Mouse (Mus musculus): ENCODE measurements around the gene Kif2c. TPM values are rescaled to one million over a fixed set of nuclear protein-coding genes. Genes with fewer than 3 reads are reported as not detected.

Gene Kif2c
- total and polyA plus RNA-seq, 2 experiments, result 0.05 to 0.18 TPM

GRCm38 (mm10) chr4:117126675-117127290 lies 55.7 kb downstream of the Kif2c start, which contains the start of gene Tctex1d4:
TSS of gene Tctex1d4 (plus strand) at chr4:117126794.
- H3K27me3 ChIP-seq (ENCODE audit: control insufficient read depth, insufficient read depth, low read length), result no peaks in the 10 kb centered on the region
- no peaks in the 10 kb centered on the region for H3K79me2 ChIP-seq (ENCODE audit: control insufficient read depth, insufficient read depth, low read length)
- peak within 1 kb of the TSS; percentile 86 for H3K27ac ChIP-seq (replicated peaks; ENCODE audit: insufficient read depth, low read depth, low read length)
- peaks cover 15% of the 10 kb centered on the region for H3K4me1 ChIP-seq (ENCODE audit: control insufficient read depth, insufficient read depth, low read length)
- no peak for DNase-seq (ENCODE audit: extremely low read depth, low read depth, low spot score)
- TF ChIP-seq POLR2A (IDR thresholded peaks at IDR 0.05; ENCODE audit: extremely low read depth, insufficient read depth, low read length) (0 out of 2 replicates have a peak, but pooled peaks have one; percentile 40), CTCF (IDR thresholded peaks at IDR 0.05; ENCODE audit: low read depth, low read length) (no peak)
- peak within 1 kb of the TSS; percentile 27; the same call in 1 of the 2 replicates for H3K9ac ChIP-seq (ENCODE audit: low read depth, low read length)
- 75% methylated on average over 9 of the region's 9 CpGs for WGBS
- peaks cover 42% of the 10 kb centered on the region for H3K36me3 ChIP-seq (ENCODE audit: control insufficient read depth, insufficient read depth, low read length)
- H3K4me3 ChIP-seq (ENCODE audit: insufficient read depth, low read depth, low read length), result no peak within 1 kb of the TSS

- TF ChIP-seq POLR2A (IDR thresholded peaks at IDR 0.05; ENCODE audit: extremely low read depth, insufficient read depth, low read length) (no peak), CTCF (IDR thresholded peaks at IDR 0.05; ENCODE audit: low read depth, low read length) (no peak)
- Histone ChIP-seq H3K27me3 (ENCODE audit: control insufficient read depth, insufficient read depth, low read length) (no peaks in the 10 kb centered on the region), H3K79me2 (ENCODE audit: control insufficient read depth, insufficient read depth, low read length) (no peaks in the 10 kb centered on the region), H3K4me1 (ENCODE audit: control insufficient read depth, insufficient read depth, low read length) (peaks cover 15% of the 10 kb centered on the region; the same call in 1 of the 2 replicates), H3K4me3 (ENCODE audit: insufficient read depth, low read depth, low read length) (no peak overlapping the region), H3K27ac (replicated peaks; ENCODE audit: insufficient read depth, low read depth, low read length) (peak overlapping the region; percentile 86), H3K9ac (ENCODE audit: low read depth, low read length) (peak overlapping the region; percentile 27; the same call in 1 of the 2 replicates), H3K36me3 (ENCODE audit: control insufficient read depth, insufficient read depth, low read length) (peaks cover 35% of the 10 kb centered on the region)
- peak; percentile 74 for DNase-seq (ENCODE audit: extremely low read depth, low read depth, low spot score)
- 43% methylated on average over 15 of the region's 15 CpGs for WGBS
These were observed 56.3 kb downstream of the Kif2c start for GRCm38 (mm10) chr4:117125910-117126674.

DNA sequence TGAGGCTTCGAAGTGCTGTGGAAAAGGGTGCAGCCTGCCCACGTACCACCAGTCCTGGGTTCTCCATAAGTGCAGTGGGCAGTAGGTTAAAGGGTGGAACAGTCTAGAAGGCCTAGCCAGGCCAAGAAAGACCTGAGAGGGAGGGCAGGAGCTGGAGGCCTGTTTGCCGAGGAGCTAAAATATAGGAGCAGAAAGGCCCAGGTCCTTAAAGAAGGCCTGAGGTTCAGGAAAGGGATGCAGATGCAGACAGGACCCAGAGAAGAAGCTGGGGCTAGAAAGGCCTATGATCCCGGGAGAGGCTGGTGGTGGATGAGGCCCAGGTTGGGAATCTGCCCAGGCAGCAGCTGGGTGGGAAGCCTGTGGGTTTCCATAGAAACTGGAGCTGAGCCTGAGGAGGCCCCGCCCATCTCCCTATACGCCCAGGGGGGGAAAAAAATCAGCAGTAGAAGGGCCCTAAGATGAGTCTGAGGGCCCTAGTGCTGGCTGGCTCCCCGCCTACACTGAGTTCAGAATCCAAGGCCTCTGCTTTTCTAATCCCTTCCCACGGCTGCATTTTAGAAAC lies 57.0 kb downstream of the Kif2c start, which contains the start of gene Btbd19:
Gene Btbd19 (minus strand): TSS at position 378 of the 562 bp plus-strand sequence.
- no peak within 1 kb of the TSS for H3K4me3 ChIP-seq (ENCODE audit: insufficient read depth, low read depth, low read length)
- peak; percentile 33 for DNase-seq (ENCODE audit: extremely low read depth, low read depth, low spot score)

GRCm38 (mm10) chr4:117124518-117125347 lies 57.7 kb downstream of the Kif2c start:
- H3K4me3 ChIP-seq (ENCODE audit: insufficient read depth, low read depth, low read length), result no peak overlapping the region
- H3K9ac ChIP-seq (ENCODE audit: low read depth, low read length), result peak overlapping the region; percentile 14
- no peaks in the 10 kb centered on the region for H3K27me3 ChIP-seq (ENCODE audit: control insufficient read depth, insufficient read depth, low read length)
- 55% methylated on average over 14 of the region's 14 CpGs for WGBS
- peak; percentile 63 for DNase-seq (ENCODE audit: extremely low read depth, low read depth, low spot score)
- H3K27ac ChIP-seq (replicated peaks; ENCODE audit: insufficient read depth, low read depth, low read length), result peak overlapping the region; percentile 86
- H3K79me2 ChIP-seq (ENCODE audit: control insufficient read depth, insufficient read depth, low read length), result no peaks in the 10 kb centered on the region
- H3K36me3 ChIP-seq (ENCODE audit: control insufficient read depth, insufficient read depth, low read length), result peaks cover 22% of the 10 kb centered on the region; the same call in 1 of the 2 replicates
- peaks cover 9% of the 10 kb centered on the region; the same call in 1 of the 2 replicates for H3K4me1 ChIP-seq (ENCODE audit: control insufficient read depth, insufficient read depth, low read length)
- TF ChIP-seq CTCF (IDR thresholded peaks at IDR 0.05; ENCODE audit: low read depth, low read length), result no peak

More for the DNA sequence above, 57.0 kb downstream of the Kif2c start, which contains the start of gene Btbd19:
- TF ChIP-seq CTCF (IDR thresholded peaks at IDR 0.05; ENCODE audit: low read depth, low read length) (no peak), POLR2A (IDR thresholded peaks at IDR 0.05; ENCODE audit: extremely low read depth, insufficient read depth, low read length) (no peak)
- peaks cover 29% of the 10 kb centered on the region for H3K36me3 ChIP-seq (ENCODE audit: control insufficient read depth, insufficient read depth, low read length)
- peaks cover 10% of the 10 kb centered on the region; the same call in 1 of the 2 replicates for H3K4me1 ChIP-seq (ENCODE audit: control insufficient read depth, insufficient read depth, low read length)
- no peaks in the 10 kb centered on the region for H3K79me2 ChIP-seq (ENCODE audit: control insufficient read depth, insufficient read depth, low read length)
- H3K27ac ChIP-seq (replicated peaks; ENCODE audit: insufficient read depth, low read depth, low read length), result peak within 1 kb of the TSS; percentile 86
- WGBS, result 49% methylated on average over 8 of the region's 8 CpGs
- no peaks in the 10 kb centered on the region for H3K27me3 ChIP-seq (ENCODE audit: control insufficient read depth, insufficient read depth, low read length)
- peak within 1 kb of the TSS; percentile 27 for H3K9ac ChIP-seq (ENCODE audit: low read depth, low read length)

GRCm38 (mm10) chr4:117124218-117124517 lies 58.3 kb downstream of the Kif2c start:
- no peak overlapping the region for H3K4me3 ChIP-seq (ENCODE audit: insufficient read depth, low read depth, low read length)
- WGBS, result 80% methylated on average over 3 of the region's 3 CpGs
- peaks cover 8% of the 10 kb centered on the region; the same call in 1 of the 2 replicates for H3K4me1 ChIP-seq (ENCODE audit: control insufficient read depth, insufficient read depth, low read length)
- TF ChIP-seq POLR2A (IDR thresholded peaks at IDR 0.05; ENCODE audit: extremely low read depth, insufficient read depth, low read length), result no peak
- no peak for TF ChIP-seq CTCF (IDR thresholded peaks at IDR 0.05; ENCODE audit: low read depth, low read length)
- H3K79me2 ChIP-seq (ENCODE audit: control insufficient read depth, insufficient read depth, low read length), result no peaks in the 10 kb centered on the region
- peaks cover 17% of the 10 kb centered on the region; the same call in 1 of the 2 replicates for H3K36me3 ChIP-seq (ENCODE audit: control insufficient read depth, insufficient read depth, low read length)
- H3K9ac ChIP-seq (ENCODE audit: low read depth, low read length), result peak overlapping the region; percentile 14; the same call in 1 of the 2 replicates
- no peak for DNase-seq (ENCODE audit: extremely low read depth, low read depth, low spot score)
- H3K27me3 ChIP-seq (ENCODE audit: control insufficient read depth, insufficient read depth, low read length), result no peaks in the 10 kb centered on the region
- peak overlapping the region; percentile 86 for H3K27ac ChIP-seq (replicated peaks; ENCODE audit: insufficient read depth, low read depth, low read length)
